Mouse (Mus musculus) G1E-ER4 (cell line): ENCODE data around the gene Itpkb. TPM values are rescaled to one million over a fixed set of nuclear protein-coding genes. Genes with fewer than 3 reads are reported as not detected.

Experiments used
- GATA1 ChIP-seq: IDR thresholded peaks from one replicate; pipeline ENCODE4 v1.8.0; 2012; ENCODE audit warnings: low read length, inconsistent platforms
- polyA plus RNA-seq: library from polyadenylated mRNA; stranded (reverse); fragments of >175 nt; gene quantifications from 2 replicates; pipeline ENCODE4 v1.2.3, GENCODE M21; 2012

Gene Itpkb
- 19.6 and 21.2 TPM in 2 replicates for polyA plus RNA-seq

- TF ChIP-seq GATA1 = no peak
Measured at GRCm38 (mm10) chr1:180330145-180330706, at the start of gene Itpkb. TSS of gene Itpkb (plus strand) at chr1:180330485.

GRCm38 (mm10) chr1:180282581-180282980, 47.7 kb upstream of the Itpkb start:
- TF ChIP-seq GATA1 = no peak

- TF ChIP-seq GATA1 = no peak
Measured at GRCm38 (mm10) chr1:180283813-180284768, 46.2 kb upstream of the Itpkb start.

GRCm38 (mm10) chr1:180286081-180286831, 44.0 kb upstream of the Itpkb start:
- TF ChIP-seq GATA1 = no peak

- no peak for TF ChIP-seq GATA1
Measured at GRCm38 (mm10) chr1:180288227-180288626, 42.1 kb upstream of the Itpkb start.

- TF ChIP-seq GATA1 = no peak
Measured at GRCm38 (mm10) chr1:180288872-180289468, 41.3 kb upstream of the Itpkb start.

- TF ChIP-seq GATA1 = no peak
Measured at GRCm38 (mm10) chr1:180289788-180290187, 40.5 kb upstream of the Itpkb start.

- TF ChIP-seq GATA1 = no peak
Measured at GRCm38 (mm10) chr1:180290358-180290757, 39.9 kb upstream of the Itpkb start.

- no peak for TF ChIP-seq GATA1
Measured at GRCm38 (mm10) chr1:180296088-180296487, 34.2 kb upstream of the Itpkb start.

- TF ChIP-seq GATA1 = no peak
Measured at GRCm38 (mm10) chr1:180299697-180300096, 30.6 kb upstream of the Itpkb start.

- TF ChIP-seq GATA1 = no peak
Measured at GRCm38 (mm10) chr1:180300292-180300691, 30.0 kb upstream of the Itpkb start.

GRCm38 (mm10) chr1:180300997-180301396, 29.3 kb upstream of the Itpkb start:
- TF ChIP-seq GATA1 = no peak

- TF ChIP-seq GATA1 = no peak
Measured at GRCm38 (mm10) chr1:180302253-180303120, 27.8 kb upstream of the Itpkb start.

- no peak for TF ChIP-seq GATA1
Measured at GRCm38 (mm10) chr1:180303600-180303999, 26.7 kb upstream of the Itpkb start.

- peak; percentile 93 for TF ChIP-seq GATA1
Measured at GRCm38 (mm10) chr1:180306889-180307288, 23.4 kb upstream of the Itpkb start.
